In the genomic region with DNA sequence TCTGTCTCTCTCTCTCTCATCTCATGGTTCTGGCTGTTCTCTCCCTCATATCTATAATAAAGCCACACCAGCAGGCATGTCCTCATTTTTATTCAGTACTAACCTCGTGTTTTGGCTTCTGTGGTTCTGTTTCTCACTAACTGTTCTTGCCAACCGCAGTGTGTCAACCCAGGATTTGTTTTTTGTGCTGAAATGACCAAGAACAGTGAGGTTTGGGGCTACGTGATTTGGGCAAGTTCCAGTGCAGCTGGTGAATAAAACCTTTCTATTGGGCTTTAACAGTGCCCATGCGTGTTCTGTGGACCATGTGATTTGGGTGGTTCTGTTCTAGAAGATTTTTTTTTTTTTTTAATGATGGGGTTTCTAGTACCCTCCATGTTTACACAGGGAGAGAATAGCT, we compare ENCODE assay signal across 12 mouse cellular contexts.
A peak's percentile ranks its signal among the peaks of the same experiment; 100 is the strongest.
DNase-seq lines count a peak whose midpoint lies in the region; ATAC-seq lines count a peak whose summit lies in the region.
"Had no signal": no experiment of that assay in that cellular context is flagged by ENCODE, and none has a peak within 500 bp of the region (broad histone marks: within the 10 kb centered on the region; RNA-seq: fewer than 3 reads in every experiment).

No protein-coding gene starts in this region.

- no peaks in the 10 kb centered on the region for H3K4me1 ChIP-seq in neural tube, embryonic 14.5 days (ENCODE audit: control insufficient read depth, insufficient read depth, low read length)

- intact Hi-C loops in gastrocnemius, postnatal 14 days (cut with DNase I; ENCODE audit: low total_unique reads): no loop called here

- WGBS in neural tube, embryonic 14.5 days: 70% methylated on average over 4 of the region's 4 CpGs

- H3K4me3 ChIP-seq in neural tube, embryonic 14.5 days (ENCODE audit: low read depth, low read length): no peak overlapping the region

- H3K4me2 ChIP-seq in neural tube, embryonic 14.5 days (ENCODE audit: low read depth, low read length): no peak overlapping the region

- H3K27ac ChIP-seq in neural tube, embryonic 14.5 days (ENCODE audit: low read depth, low read length): no peak overlapping the region
- H3K27ac ChIP-seq: liver, embryonic 14.5 days had no signal

- H3K27me3 ChIP-seq in neural tube, embryonic 14.5 days (ENCODE audit: control insufficient read depth, insufficient read depth, low read length): no peaks in the 10 kb centered on the region
- H3K27me3 ChIP-seq: Patski had no signal

- H3K36me3 ChIP-seq in neural tube, embryonic 14.5 days (ENCODE audit: control insufficient read depth, insufficient read depth, low read length): no peaks in the 10 kb centered on the region

- DNase-seq in frontal cortex, adult 2 months (ENCODE audit: extremely low spot score in 1 of 2, low spot score in 1 of 2): peak; percentile 42 to 49
- no peak for DNase-seq in frontal cortex, postnatal 14 days (ENCODE audit: low spot score in 2 of 2)
- peak; percentile 69 for DNase-seq in brain, embryonic 18.5 days (ENCODE audit: low read depth, low spot score)
- peak; percentile 50 for DNase-seq in layer of hippocampus, adult 9-10 months (ENCODE audit: low spot score)
- DNase-seq in T-cell, adult 2 months (ENCODE audit: low spot score): no peak
- DNase-seq in spleen, adult 18-20 months: no peak
- no peak for DNase-seq in gastrocnemius, postnatal 14 days
- DNase-seq: adrenal gland, postnatal 36 days; heart, adult 11 months had no signal

- no peak overlapping the region for H3K9ac ChIP-seq in neural tube, embryonic 14.5 days (replicated peaks; ENCODE audit: low read depth, low read length)
- H3K9ac ChIP-seq: liver, embryonic 14.5 days had no signal

- no peaks in the 10 kb centered on the region for H3K9me3 ChIP-seq in neural tube, embryonic 14.5 days (ENCODE audit: control insufficient read depth, low read length)

- peak; percentile 47; the same call in 1 of the 2 replicates for ATAC-seq in neural tube, embryonic 14.5 days (ENCODE audit: low read depth)
- ATAC-seq: Patski had no signal

Comparison
In these comparisons a context has a peak if more than half of its experiments do, and no peak if none do; other contexts are left out.
1. DNase-seq: peak in frontal cortex, adult 2 months (2 of 2), brain, embryonic 18.5 days (single experiment) and layer of hippocampus, adult 9-10 months (single experiment); none in frontal cortex, postnatal 14 days (0 of 2), T-cell, adult 2 months (single experiment), spleen, adult 18-20 months (0 of 2) and gastrocnemius, postnatal 14 days (single experiment).